Mouse (Mus musculus): ENCODE measurements at regions not wholly inside any gene's neighbourhood (a gene's known extent, or its start where the extent isn't known, plus 50 kb on each side); places are given as distances from the start of the nearest gene placed in this dataset.
A peak's percentile ranks its signal among the peaks of the same experiment; 100 is the strongest.

- DNase-seq: no peak
Measured at GRCm38 (mm10) chr10:119052441-119053041, 182.5 kb upstream of the Dyrk2 start.

- DNase-seq: no peak
Measured at GRCm38 (mm10) chr10:119051598-119051997, 181.6 kb upstream of the Dyrk2 start.

- DNase-seq: peak; percentile 65
Measured at GRCm38 (mm10) chr10:119050017-119050685, 180.1 kb upstream of the Dyrk2 start.

- no peak for DNase-seq
Measured at GRCm38 (mm10) chr10:119048643-119049420, 178.8 kb upstream of the Dyrk2 start.

- DNase-seq: no peak
Measured at GRCm38 (mm10) chr10:119045059-119045458, 175.1 kb upstream of the Dyrk2 start.

GRCm38 (mm10) chr10:119043069-119043468 lies 173.1 kb upstream of the Dyrk2 start:
- no peak for DNase-seq

GRCm38 (mm10) chr10:119040205-119040604 lies 170.2 kb upstream of the Dyrk2 start:
- DNase-seq: peak; percentile 37

GRCm38 (mm10) chr10:119039732-119040131 lies 169.7 kb upstream of the Dyrk2 start:
- DNase-seq: no peak

GRCm38 (mm10) chr10:119038991-119039390 lies 169.0 kb upstream of the Dyrk2 start:
- peak; percentile 69 for DNase-seq

- DNase-seq: no peak
Measured at GRCm38 (mm10) chr10:119037781-119038180, 167.8 kb upstream of the Dyrk2 start.

GRCm38 (mm10) chr10:119035863-119036262 lies 165.9 kb upstream of the Dyrk2 start:
- no peak for DNase-seq

GRCm38 (mm10) chr10:119034396-119034795 lies 164.4 kb upstream of the Dyrk2 start:
- no peak for DNase-seq

- peak; percentile 61 for DNase-seq
Measured at GRCm38 (mm10) chr10:119031282-119032275, 161.6 kb upstream of the Dyrk2 start.

- no peak for DNase-seq
Measured at GRCm38 (mm10) chr10:119028480-119029137, 158.6 kb upstream of the Dyrk2 start.

- no peak for DNase-seq
Measured at GRCm38 (mm10) chr10:119027241-119027901, 157.4 kb upstream of the Dyrk2 start.

GRCm38 (mm10) chr10:119026291-119026690 lies 156.3 kb upstream of the Dyrk2 start:
- DNase-seq: no peak

GRCm38 (mm10) chr10:119024425-119024824 lies 154.4 kb upstream of the Dyrk2 start:
- DNase-seq: no peak

GRCm38 (mm10) chr10:119019082-119019481 lies 149.1 kb upstream of the Dyrk2 start:
- no peak for DNase-seq

GRCm38 (mm10) chr10:119018490-119018889 lies 148.5 kb upstream of the Dyrk2 start:
- DNase-seq: no peak

- DNase-seq: no peak
Measured at GRCm38 (mm10) chr10:119016104-119016503, 146.1 kb upstream of the Dyrk2 start.

- no peak for DNase-seq
Measured at GRCm38 (mm10) chr10:119015311-119016055, 145.5 kb upstream of the Dyrk2 start.

Data from thymus, postnatal 4 days (tissue).